Mouse (Mus musculus): ENCODE data around the gene Sbf1. TPM values are rescaled to one million over a fixed set of nuclear protein-coding genes. Genes with fewer than 3 reads are reported as not detected.

The Sbf1 gene
- polyA plus RNA-seq, 1 experiment from 2014 or later: 76.5 TPM

DNA sequence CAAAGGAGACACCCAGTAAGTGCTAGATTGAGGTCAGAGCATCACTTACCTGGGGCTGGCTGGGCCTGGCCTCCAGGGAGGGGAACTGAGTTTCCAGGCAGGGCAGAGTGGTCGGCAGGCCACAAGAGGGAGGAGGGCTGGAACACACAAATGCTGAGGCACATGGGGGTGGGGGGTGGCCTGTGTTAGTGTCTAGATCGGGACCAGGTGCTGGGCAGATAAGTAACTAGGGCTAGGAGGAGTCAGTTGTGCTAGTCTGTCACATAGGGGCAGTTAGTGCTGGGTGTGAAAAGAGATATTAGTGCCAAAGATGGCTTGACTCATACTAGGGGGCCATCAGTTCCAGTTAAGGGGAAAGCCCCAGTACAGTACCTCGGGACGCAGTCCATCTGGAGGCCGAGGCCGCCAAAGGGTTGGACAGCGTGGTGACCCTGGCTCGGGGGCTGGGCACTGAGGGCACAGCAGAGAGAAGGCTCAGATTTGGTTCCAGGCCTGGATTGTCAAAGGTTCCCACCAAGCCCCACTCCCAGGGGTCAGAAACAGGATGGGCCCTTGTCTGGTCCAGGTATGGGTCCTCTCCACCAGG lies 19.4 kb downstream of the Sbf1 start:
- no peak overlapping the region for H3K4me2 ChIP-seq (ENCODE audit: low read depth, low read length, severe bottlenecking)
- WGBS: 92% methylated on average over 8 of the region's 8 CpGs
- H3K9ac ChIP-seq (ENCODE audit: low read length): no peak overlapping the region
- ATAC-seq (replicated peaks; ENCODE audit: low FRiP score) (no peak), DNase-seq (ENCODE audit: low spot score) (no peak)
- H3K4me3 ChIP-seq (ENCODE audit: low read depth, low read length): no peak overlapping the region
- H3K4me1 ChIP-seq (replicated peaks; ENCODE audit: control insufficient read depth, insufficient read depth, low read length): no peaks in the 10 kb centered on the region
- no peak overlapping the region for H3K27ac ChIP-seq (ENCODE audit: low read depth, low read length)
- no peaks in the 10 kb centered on the region for H3K9me3 ChIP-seq (ENCODE audit: control insufficient read depth, low read length)
- H3K36me3 ChIP-seq (ENCODE audit: control insufficient read depth, insufficient read depth, low read length): peaks cover 12% of the 10 kb centered on the region; the same call in 1 of the 2 replicates
- H3K27me3 ChIP-seq (ENCODE audit: control insufficient read depth, insufficient read depth, low read length): no peaks in the 10 kb centered on the region

DNA sequence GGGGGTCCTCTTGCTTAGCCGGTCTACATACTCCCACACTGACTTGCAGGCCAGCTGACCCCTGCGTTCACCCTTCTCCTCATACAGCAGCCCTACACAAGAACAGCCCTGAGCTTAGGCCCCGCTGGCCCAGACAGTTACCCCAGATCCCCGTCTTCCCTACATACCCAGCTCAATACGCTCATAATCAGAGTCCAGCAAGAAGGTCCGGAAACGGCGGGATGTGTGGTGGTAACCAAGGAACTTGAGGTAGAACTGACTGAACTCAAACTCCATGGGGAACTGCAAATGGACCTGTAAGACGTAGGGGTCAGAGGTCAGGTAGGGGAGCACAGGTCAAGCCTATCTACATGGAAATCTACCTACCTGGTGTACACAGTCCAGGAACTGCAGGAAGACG lies 21.3 kb downstream of the Sbf1 start:
- Histone ChIP-seq H3K4me1 (replicated peaks; ENCODE audit: control insufficient read depth, insufficient read depth, low read length) (no peaks in the 10 kb centered on the region), H3K36me3 (ENCODE audit: control insufficient read depth, insufficient read depth, low read length) (peaks cover 13% of the 10 kb centered on the region; the same call in 1 of the 2 replicates), H3K27me3 (ENCODE audit: control insufficient read depth, insufficient read depth, low read length) (no peaks in the 10 kb centered on the region), H3K9me3 (ENCODE audit: control insufficient read depth, low read length) (no peaks in the 10 kb centered on the region), H3K27ac (ENCODE audit: low read depth, low read length) (no peak overlapping the region), H3K4me3 (ENCODE audit: low read depth, low read length) (no peak overlapping the region), H3K4me2 (ENCODE audit: low read depth, low read length, severe bottlenecking) (no peak overlapping the region), H3K9ac (ENCODE audit: low read length) (no peak overlapping the region)
- ATAC-seq (replicated peaks; ENCODE audit: low FRiP score): no peak
- WGBS: 92% methylated on average over 10 of the region's 10 CpGs
- no peak for DNase-seq (ENCODE audit: low spot score)

DNA sequence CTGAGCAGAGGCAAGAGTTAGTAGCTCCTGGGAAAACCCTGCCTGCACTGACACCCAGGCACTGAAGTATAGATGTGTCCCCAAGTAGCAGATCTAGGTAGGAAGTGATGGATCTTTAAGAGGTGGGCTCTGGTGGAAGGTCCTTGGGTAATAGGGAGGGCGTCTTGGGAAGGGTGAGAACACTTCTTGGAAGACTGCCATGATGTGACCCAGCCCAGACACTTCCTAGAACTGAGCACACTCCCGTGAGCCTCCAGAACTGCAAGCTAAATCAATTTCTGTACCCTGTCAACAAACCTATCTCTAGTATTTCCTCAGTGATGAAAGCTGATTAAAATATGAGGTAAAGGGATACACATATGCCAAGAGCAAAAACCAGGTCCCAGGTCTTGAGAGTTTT lies 22.3 kb downstream of the Sbf1 start:
- ATAC-seq (replicated peaks; ENCODE audit: low FRiP score): no peak
- peaks cover 13% of the 10 kb centered on the region; the same call in 1 of the 2 replicates for H3K36me3 ChIP-seq (ENCODE audit: control insufficient read depth, insufficient read depth, low read length)

DNA sequence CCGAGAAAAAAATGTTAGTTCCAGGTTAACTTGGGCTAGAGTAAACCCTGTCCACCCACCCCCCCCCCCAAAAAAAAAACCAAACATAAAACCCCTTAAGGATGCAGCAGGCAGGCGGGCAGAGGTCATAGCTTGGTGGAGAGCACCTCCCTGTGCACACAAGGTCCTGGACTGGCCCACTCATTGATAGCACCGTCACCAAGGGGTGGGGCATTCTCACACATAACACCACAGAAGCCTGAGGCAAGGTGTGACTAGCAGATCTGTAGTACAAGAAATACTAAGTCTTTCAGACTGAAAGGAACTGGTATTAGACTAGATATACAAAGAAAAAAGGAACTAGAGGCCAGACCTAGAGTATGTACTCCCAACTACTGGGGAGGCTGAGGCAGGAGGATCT lies 23.6 kb downstream of the Sbf1 start:
- Histone ChIP-seq H3K27ac (ENCODE audit: low read depth, low read length) (no peak overlapping the region), H3K4me2 (ENCODE audit: low read depth, low read length, severe bottlenecking) (no peak overlapping the region), H3K4me3 (ENCODE audit: low read depth, low read length) (no peak overlapping the region), H3K36me3 (ENCODE audit: control insufficient read depth, insufficient read depth, low read length) (peaks cover 13% of the 10 kb centered on the region; the same call in 1 of the 2 replicates), H3K4me1 (replicated peaks; ENCODE audit: control insufficient read depth, insufficient read depth, low read length) (no peaks in the 10 kb centered on the region), H3K9me3 (ENCODE audit: control insufficient read depth, low read length) (no peaks in the 10 kb centered on the region), H3K27me3 (ENCODE audit: control insufficient read depth, insufficient read depth, low read length) (no peaks in the 10 kb centered on the region), H3K9ac (ENCODE audit: low read length) (no peak overlapping the region)
- DNase-seq (ENCODE audit: low spot score) (no peak), ATAC-seq (replicated peaks; ENCODE audit: low FRiP score) (no peak)
- WGBS: 94% methylated on average over 3 of the region's 3 CpGs

More for the DNA sequence above, 22.3 kb downstream of the Sbf1 start:
- H3K9me3 ChIP-seq (ENCODE audit: control insufficient read depth, low read length): no peaks in the 10 kb centered on the region
- H3K27ac ChIP-seq (ENCODE audit: low read depth, low read length): no peak overlapping the region
- WGBS: 96% methylated on average over 2 of the region's 2 CpGs
- H3K9ac ChIP-seq (ENCODE audit: low read length): no peak overlapping the region
- no peak for DNase-seq (ENCODE audit: low spot score)
- no peak overlapping the region for H3K4me3 ChIP-seq (ENCODE audit: low read depth, low read length)
- H3K4me1 ChIP-seq (replicated peaks; ENCODE audit: control insufficient read depth, insufficient read depth, low read length): no peaks in the 10 kb centered on the region
- H3K4me2 ChIP-seq (ENCODE audit: low read depth, low read length, severe bottlenecking): no peak overlapping the region
- no peaks in the 10 kb centered on the region for H3K27me3 ChIP-seq (ENCODE audit: control insufficient read depth, insufficient read depth, low read length)

DNA sequence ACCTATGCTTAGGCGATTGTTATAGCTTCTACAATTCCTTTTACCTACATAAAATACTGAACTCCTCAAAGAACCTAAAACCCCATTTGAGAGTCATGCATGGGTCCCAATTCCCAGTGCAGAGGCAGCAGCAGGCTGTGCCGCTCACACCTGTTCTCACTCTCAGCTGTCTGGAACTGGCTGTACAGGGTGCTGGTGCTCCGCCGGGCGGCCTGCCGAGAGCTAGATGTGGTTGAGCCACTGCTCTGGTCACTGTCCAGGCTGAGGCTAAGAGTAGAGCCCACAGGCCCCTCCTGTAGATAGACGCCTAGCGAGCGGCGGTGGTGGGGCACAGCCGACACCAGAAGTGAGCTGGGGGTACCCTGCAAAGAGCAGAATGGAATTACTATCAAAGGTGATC lies 25.7 kb downstream of the Sbf1 start:
- Histone ChIP-seq H3K4me1 (replicated peaks; ENCODE audit: control insufficient read depth, insufficient read depth, low read length) (no peaks in the 10 kb centered on the region), H3K27ac (ENCODE audit: low read depth, low read length) (no peak overlapping the region), H3K27me3 (ENCODE audit: control insufficient read depth, insufficient read depth, low read length) (no peaks in the 10 kb centered on the region), H3K9ac (ENCODE audit: low read length) (no peak overlapping the region), H3K4me2 (ENCODE audit: low read depth, low read length, severe bottlenecking) (no peak overlapping the region), H3K4me3 (ENCODE audit: low read depth, low read length) (no peak overlapping the region), H3K36me3 (ENCODE audit: control insufficient read depth, insufficient read depth, low read length) (peaks cover 11% of the 10 kb centered on the region; the same call in 1 of the 2 replicates), H3K9me3 (ENCODE audit: control insufficient read depth, low read length) (no peaks in the 10 kb centered on the region)
- DNase-seq (ENCODE audit: low spot score): no peak
- WGBS: 95% methylated on average over 11 of the region's 11 CpGs
- ATAC-seq (replicated peaks; ENCODE audit: low FRiP score): no peak

DNA sequence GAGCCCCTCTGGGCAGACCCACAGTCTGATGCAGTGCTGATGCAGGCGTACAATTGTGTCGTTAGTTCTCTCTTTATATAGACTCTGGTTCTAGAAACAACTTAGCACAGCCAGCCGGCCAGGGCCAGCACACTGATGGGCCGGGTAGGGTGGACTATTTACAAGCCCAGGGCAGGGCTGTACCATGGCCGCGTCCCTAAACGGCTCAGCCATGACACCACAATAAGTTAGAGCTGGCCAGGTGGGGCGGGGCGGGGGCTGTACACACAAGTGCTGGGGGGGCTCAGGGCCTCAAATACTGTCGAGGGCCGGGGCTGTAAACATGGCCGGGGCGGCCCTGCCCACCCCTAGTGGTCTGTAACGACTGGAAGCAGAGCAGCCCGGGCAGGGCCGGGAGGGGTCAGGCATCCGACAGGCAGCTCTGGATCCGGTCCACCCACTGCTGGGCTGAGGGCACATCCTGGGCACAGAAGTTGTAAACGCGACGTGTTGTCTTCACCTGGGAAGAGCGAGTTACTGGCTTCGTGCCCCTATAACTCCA lies 26.8 kb downstream of the Sbf1 start:
- Histone ChIP-seq H3K9ac (ENCODE audit: low read length) (no peak overlapping the region), H3K4me3 (ENCODE audit: low read depth, low read length) (no peak overlapping the region), H3K4me2 (ENCODE audit: low read depth, low read length, severe bottlenecking) (no peak overlapping the region), H3K36me3 (ENCODE audit: control insufficient read depth, insufficient read depth, low read length) (peaks cover 9% of the 10 kb centered on the region; the same call in 1 of the 2 replicates), H3K27ac (ENCODE audit: low read depth, low read length) (no peak overlapping the region), H3K27me3 (ENCODE audit: control insufficient read depth, insufficient read depth, low read length) (no peaks in the 10 kb centered on the region), H3K4me1 (replicated peaks; ENCODE audit: control insufficient read depth, insufficient read depth, low read length) (no peaks in the 10 kb centered on the region), H3K9me3 (ENCODE audit: control insufficient read depth, low read length) (no peaks in the 10 kb centered on the region)
- 91% methylated on average over 23 of the region's 23 CpGs for WGBS
- ATAC-seq (replicated peaks; ENCODE audit: low FRiP score) (no peak), DNase-seq (ENCODE audit: low spot score) (no peak)

DNA sequence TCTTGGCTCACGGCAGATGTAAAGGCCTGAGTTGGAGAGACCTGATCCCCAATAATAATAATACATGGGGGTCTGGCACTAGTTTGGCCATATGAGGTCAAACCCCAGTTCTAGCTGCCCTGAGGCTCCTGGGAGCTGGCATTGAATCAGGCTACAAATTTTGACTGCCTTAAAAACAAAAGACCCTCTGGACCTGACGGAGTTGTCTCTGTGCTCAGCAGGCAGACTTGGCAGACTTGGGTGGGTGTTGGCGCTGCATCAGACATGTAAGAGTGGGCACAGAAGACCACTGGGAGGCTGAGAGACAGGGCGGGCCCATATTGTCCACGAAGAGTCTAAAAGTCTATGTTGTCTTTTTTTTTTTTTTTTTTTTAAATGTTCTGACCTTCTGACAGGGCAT lies 28.5 kb downstream of the Sbf1 start:
- Histone ChIP-seq H3K9ac (ENCODE audit: low read length) (no peak overlapping the region), H3K27ac (ENCODE audit: low read depth, low read length) (no peak overlapping the region), H3K36me3 (ENCODE audit: control insufficient read depth, insufficient read depth, low read length) (peaks cover 3% of the 10 kb centered on the region; the same call in 1 of the 2 replicates), H3K4me1 (replicated peaks; ENCODE audit: control insufficient read depth, insufficient read depth, low read length) (no peaks in the 10 kb centered on the region), H3K27me3 (ENCODE audit: control insufficient read depth, insufficient read depth, low read length) (no peaks in the 10 kb centered on the region), H3K4me3 (ENCODE audit: low read depth, low read length) (no peak overlapping the region), H3K9me3 (ENCODE audit: control insufficient read depth, low read length) (no peaks in the 10 kb centered on the region), H3K4me2 (ENCODE audit: low read depth, low read length, severe bottlenecking) (no peak overlapping the region)
- 92% methylated on average over 5 of the region's 5 CpGs for WGBS
- DNase-seq (ENCODE audit: low spot score) (no peak), ATAC-seq (replicated peaks; ENCODE audit: low FRiP score) (no peak)

DNA sequence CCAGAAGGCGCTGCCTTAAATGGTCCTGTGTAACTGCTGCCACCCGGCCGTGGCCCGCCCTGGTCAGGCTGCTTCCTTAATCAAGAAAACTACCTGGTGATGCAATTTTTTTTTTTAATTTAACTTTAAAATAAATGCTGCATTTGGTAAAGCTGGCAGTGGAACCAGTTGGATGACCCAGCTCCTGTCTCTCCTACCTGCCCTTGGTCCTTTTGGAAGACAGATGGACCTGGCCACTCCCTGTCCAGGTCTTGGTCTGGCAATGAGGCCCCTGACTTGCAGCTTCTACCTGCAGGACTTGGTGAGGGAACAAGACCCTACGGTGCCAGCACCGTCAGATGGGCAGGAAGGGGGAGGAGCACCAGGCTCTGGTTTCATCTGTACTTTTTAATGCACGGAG lies 29.0 kb downstream of the Sbf1 start:
- H3K9ac ChIP-seq (ENCODE audit: low read length): no peak overlapping the region
- 92% methylated on average over 7 of the region's 7 CpGs for WGBS
- no peak overlapping the region for H3K4me3 ChIP-seq (ENCODE audit: low read depth, low read length)
- H3K27ac ChIP-seq (ENCODE audit: low read depth, low read length): no peak overlapping the region
- H3K27me3 ChIP-seq (ENCODE audit: control insufficient read depth, insufficient read depth, low read length): no peaks in the 10 kb centered on the region
- no peak for DNase-seq (ENCODE audit: low spot score)
- no peaks in the 10 kb centered on the region for H3K9me3 ChIP-seq (ENCODE audit: control insufficient read depth, low read length)
- no peak overlapping the region for H3K4me2 ChIP-seq (ENCODE audit: low read depth, low read length, severe bottlenecking)
- ATAC-seq (replicated peaks; ENCODE audit: low FRiP score): no peak
- H3K36me3 ChIP-seq (ENCODE audit: control insufficient read depth, insufficient read depth, low read length): peaks cover 3% of the 10 kb centered on the region; the same call in 1 of the 2 replicates
- no peaks in the 10 kb centered on the region for H3K4me1 ChIP-seq (replicated peaks; ENCODE audit: control insufficient read depth, insufficient read depth, low read length)

DNA sequence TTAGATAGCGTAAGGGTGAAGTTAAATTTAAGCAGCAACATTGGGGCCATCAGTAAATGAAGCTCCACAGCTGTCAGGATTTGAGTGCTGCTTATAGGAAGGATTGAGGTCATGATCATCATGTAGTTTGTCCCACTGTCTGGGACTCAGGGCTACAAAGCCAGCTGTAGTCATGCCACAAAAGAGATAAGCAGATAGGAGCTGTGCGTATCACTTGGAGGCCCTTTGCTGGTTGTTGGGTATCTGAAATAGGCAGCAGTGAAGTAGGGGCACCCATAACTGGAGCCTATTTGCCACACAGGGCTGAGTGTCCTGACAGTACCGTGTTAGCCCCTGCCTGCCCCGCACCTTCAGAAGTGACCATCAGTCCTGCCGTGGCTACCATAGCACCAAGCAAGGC lies 29.6 kb downstream of the Sbf1 start:
- H3K4me3 ChIP-seq (ENCODE audit: low read depth, low read length): no peak overlapping the region
- no peak overlapping the region for H3K4me2 ChIP-seq (ENCODE audit: low read depth, low read length, severe bottlenecking)
- H3K27me3 ChIP-seq (ENCODE audit: control insufficient read depth, insufficient read depth, low read length): no peaks in the 10 kb centered on the region
- H3K4me1 ChIP-seq (replicated peaks; ENCODE audit: control insufficient read depth, insufficient read depth, low read length): no peaks in the 10 kb centered on the region
- WGBS: 97% methylated on average over 5 of the region's 5 CpGs
- ATAC-seq (replicated peaks; ENCODE audit: low FRiP score) (no peak), DNase-seq (ENCODE audit: low spot score) (no peak)
- H3K36me3 ChIP-seq (ENCODE audit: control insufficient read depth, insufficient read depth, low read length): peaks cover 3% of the 10 kb centered on the region; the same call in 1 of the 2 replicates
- H3K9me3 ChIP-seq (ENCODE audit: control insufficient read depth, low read length): no peaks in the 10 kb centered on the region
- H3K27ac ChIP-seq (ENCODE audit: low read depth, low read length): no peak overlapping the region
- no peak overlapping the region for H3K9ac ChIP-seq (ENCODE audit: low read length)

All from forebrain, embryonic 11.5 days (tissue).